Mouse (Mus musculus): ENCODE results near the gene Apom.

Gene Apom

GRCm38 (mm10) chr17:35164218-35164567 lies 32.3 kb upstream of the Apom start:
- Histone ChIP-seq H3K36me3 (ENCODE audit: control insufficient read depth, insufficient read depth, low read length, poor library complexity, severe bottlenecking) (peaks cover 15% of the 10 kb centered on the region), H3K27me3 (ENCODE audit: control insufficient read depth, insufficient read depth, low read length, poor library complexity, severe bottlenecking) (no peaks in the 10 kb centered on the region)
- no peak for DNase-seq (ENCODE audit: low read depth, low spot score)

- no peak for DNase-seq (ENCODE audit: low read depth, low spot score)
- Histone ChIP-seq H3K36me3 (ENCODE audit: control insufficient read depth, insufficient read depth, low read length, poor library complexity, severe bottlenecking) (peaks cover 21% of the 10 kb centered on the region), H3K27me3 (ENCODE audit: control insufficient read depth, insufficient read depth, low read length, poor library complexity, severe bottlenecking) (no peaks in the 10 kb centered on the region)
Observed at GRCm38 (mm10) chr17:35163326-35164081, 31.7 kb upstream of the Apom start.

DNA sequence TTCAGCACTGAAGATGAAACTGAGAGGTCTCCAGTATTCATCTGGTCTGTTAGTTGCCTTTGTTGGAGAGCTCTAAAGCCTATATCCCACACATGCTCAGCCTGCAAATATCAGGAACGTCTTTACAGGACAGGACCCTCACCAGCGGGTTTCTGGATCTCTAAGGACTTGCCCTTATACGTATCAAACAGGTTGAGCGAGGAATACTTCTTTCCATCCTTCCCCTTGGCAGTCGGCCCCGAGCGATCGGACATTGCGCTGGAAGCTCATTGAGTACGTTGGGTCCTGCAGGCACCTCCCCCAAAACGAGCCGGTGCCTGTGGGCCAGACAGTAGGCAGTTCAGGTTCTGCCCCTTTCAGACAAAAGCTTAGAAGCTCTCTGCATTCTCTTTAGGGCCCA lies 30.9 kb upstream of the Apom start:
- no peak for DNase-seq (ENCODE audit: low read depth, low spot score)
- no peaks in the 10 kb centered on the region for H3K27me3 ChIP-seq (ENCODE audit: control insufficient read depth, insufficient read depth, low read length, poor library complexity, severe bottlenecking)
- H3K36me3 ChIP-seq (ENCODE audit: control insufficient read depth, insufficient read depth, low read length, poor library complexity, severe bottlenecking), result peaks cover 26% of the 10 kb centered on the region

- no peaks in the 10 kb centered on the region for H3K27me3 ChIP-seq (ENCODE audit: control insufficient read depth, insufficient read depth, low read length, poor library complexity, severe bottlenecking)
- H3K36me3 ChIP-seq (ENCODE audit: control insufficient read depth, insufficient read depth, low read length, poor library complexity, severe bottlenecking), result peaks cover 31% of the 10 kb centered on the region
- no peak for DNase-seq (ENCODE audit: low read depth, low spot score)
Observed at GRCm38 (mm10) chr17:35162121-35162520, 30.3 kb upstream of the Apom start.

DNA sequence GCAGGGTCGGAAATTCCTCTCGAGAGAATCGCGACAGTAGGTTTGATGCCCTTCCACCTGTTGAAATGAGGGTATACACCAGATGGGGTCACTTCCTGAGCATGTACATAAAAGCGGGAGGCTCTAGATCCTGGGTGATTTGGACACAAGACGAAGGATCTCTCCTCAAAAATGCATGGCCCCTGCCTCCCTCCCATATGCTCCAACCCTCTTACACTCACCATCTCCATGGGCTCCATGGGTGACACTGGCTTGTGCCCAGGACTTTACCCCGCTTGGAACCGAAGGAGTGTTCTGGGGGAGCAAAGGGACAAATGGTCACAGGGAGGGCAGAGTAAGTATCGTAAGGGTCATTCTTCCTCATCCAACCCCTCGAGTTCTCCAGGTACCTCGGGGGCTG lies 29.6 kb upstream of the Apom start:
- Histone ChIP-seq H3K27me3 (ENCODE audit: control insufficient read depth, insufficient read depth, low read length, poor library complexity, severe bottlenecking) (no peaks in the 10 kb centered on the region), H3K36me3 (ENCODE audit: control insufficient read depth, insufficient read depth, low read length, poor library complexity, severe bottlenecking) (peaks cover 36% of the 10 kb centered on the region)
- DNase-seq (ENCODE audit: low read depth, low spot score), result no peak

DNA sequence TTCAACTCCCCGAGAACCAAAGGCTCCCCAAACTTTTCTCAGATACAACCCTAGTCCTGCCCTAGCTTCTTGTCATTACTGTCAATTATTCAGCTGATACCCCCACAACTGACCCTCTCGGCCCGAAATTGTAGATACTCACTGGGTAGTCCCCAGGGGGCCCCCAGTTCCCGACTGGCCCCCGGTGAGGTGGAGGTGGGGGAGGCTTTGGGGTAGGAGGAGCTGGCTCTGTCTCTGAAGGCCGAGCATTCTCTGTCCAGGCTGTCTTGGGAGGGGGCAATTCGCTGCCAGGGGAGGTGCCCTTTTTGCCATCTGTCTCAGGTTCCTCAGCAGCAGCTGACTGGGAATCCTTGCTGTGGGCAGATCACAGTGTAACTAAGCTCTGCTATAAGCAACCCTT lies 27.8 kb upstream of the Apom start:
- Histone ChIP-seq H3K27me3 (ENCODE audit: control insufficient read depth, insufficient read depth, low read length, poor library complexity, severe bottlenecking) (no peaks in the 10 kb centered on the region), H3K36me3 (ENCODE audit: control insufficient read depth, insufficient read depth, low read length, poor library complexity, severe bottlenecking) (peaks cover 41% of the 10 kb centered on the region)
- DNase-seq (ENCODE audit: low read depth, low spot score), result no peak

- H3K36me3 ChIP-seq (ENCODE audit: control insufficient read depth, insufficient read depth, low read length, poor library complexity, severe bottlenecking), result peaks cover 46% of the 10 kb centered on the region
- H3K27me3 ChIP-seq (ENCODE audit: control insufficient read depth, insufficient read depth, low read length, poor library complexity, severe bottlenecking), result no peaks in the 10 kb centered on the region
- DNase-seq (ENCODE audit: low read depth, low spot score), result no peak
Observed at GRCm38 (mm10) chr17:35158850-35159593, 27.2 kb upstream of the Apom start.

GRCm38 (mm10) chr17:35157661-35158175 lies 25.9 kb upstream of the Apom start:
- H3K27me3 ChIP-seq (ENCODE audit: control insufficient read depth, insufficient read depth, low read length, poor library complexity, severe bottlenecking), result no peaks in the 10 kb centered on the region
- DNase-seq (ENCODE audit: low read depth, low spot score), result no peak

GRCm38 (mm10) chr17:35157254-35157653 lies 25.4 kb upstream of the Apom start:
- peaks cover 51% of the 10 kb centered on the region for H3K36me3 ChIP-seq (ENCODE audit: control insufficient read depth, insufficient read depth, low read length, poor library complexity, severe bottlenecking)

More at GRCm38 (mm10) chr17:35157661-35158175, 25.9 kb upstream of the Apom start:
- peaks cover 51% of the 10 kb centered on the region for H3K36me3 ChIP-seq (ENCODE audit: control insufficient read depth, insufficient read depth, low read length, poor library complexity, severe bottlenecking)

GRCm38 (mm10) chr17:35156461-35157200 lies 24.8 kb upstream of the Apom start:
- H3K36me3 ChIP-seq (ENCODE audit: control insufficient read depth, insufficient read depth, low read length, poor library complexity, severe bottlenecking), result peaks cover 53% of the 10 kb centered on the region
- no peak for DNase-seq (ENCODE audit: low read depth, low spot score)
- no peaks in the 10 kb centered on the region for H3K27me3 ChIP-seq (ENCODE audit: control insufficient read depth, insufficient read depth, low read length, poor library complexity, severe bottlenecking)

More at GRCm38 (mm10) chr17:35157254-35157653, 25.4 kb upstream of the Apom start:
- no peak for DNase-seq (ENCODE audit: low read depth, low spot score)
- H3K27me3 ChIP-seq (ENCODE audit: control insufficient read depth, insufficient read depth, low read length, poor library complexity, severe bottlenecking), result no peaks in the 10 kb centered on the region

- DNase-seq (ENCODE audit: low read depth, low spot score), result no peak
- Histone ChIP-seq H3K36me3 (ENCODE audit: control insufficient read depth, insufficient read depth, low read length, poor library complexity, severe bottlenecking) (peaks cover 53% of the 10 kb centered on the region), H3K27me3 (ENCODE audit: control insufficient read depth, insufficient read depth, low read length, poor library complexity, severe bottlenecking) (no peaks in the 10 kb centered on the region)
Observed at GRCm38 (mm10) chr17:35155451-35155850, 23.6 kb upstream of the Apom start.

GRCm38 (mm10) chr17:35154616-35155015 lies 22.8 kb upstream of the Apom start:
- Histone ChIP-seq H3K27me3 (ENCODE audit: control insufficient read depth, insufficient read depth, low read length, poor library complexity, severe bottlenecking) (no peaks in the 10 kb centered on the region), H3K36me3 (ENCODE audit: control insufficient read depth, insufficient read depth, low read length, poor library complexity, severe bottlenecking) (peaks cover 49% of the 10 kb centered on the region)
- no peak for DNase-seq (ENCODE audit: low read depth, low spot score)

DNA sequence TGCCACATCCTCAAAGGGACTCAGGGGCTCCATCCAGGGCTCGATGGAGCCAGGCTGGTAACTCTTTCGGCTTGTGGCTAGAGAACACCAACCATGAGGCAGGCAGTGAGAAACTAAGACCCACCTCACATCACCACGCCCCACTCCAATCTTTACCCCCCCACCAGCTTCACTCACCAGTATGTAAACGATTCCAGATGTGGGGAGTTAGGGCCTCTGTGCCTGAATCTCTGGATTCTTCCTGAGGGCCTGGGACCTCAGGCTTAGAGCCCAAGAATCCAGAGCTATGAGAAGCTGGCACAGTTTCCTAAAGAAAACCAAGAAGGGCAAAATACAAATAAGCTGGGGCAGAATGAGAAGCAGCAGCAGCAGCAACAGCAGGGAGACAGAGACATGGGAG lies 22.1 kb upstream of the Apom start:
- peaks cover 51% of the 10 kb centered on the region for H3K36me3 ChIP-seq (ENCODE audit: control insufficient read depth, insufficient read depth, low read length, poor library complexity, severe bottlenecking)
- DNase-seq (ENCODE audit: low read depth, low spot score), result no peak
- no peaks in the 10 kb centered on the region for H3K27me3 ChIP-seq (ENCODE audit: control insufficient read depth, insufficient read depth, low read length, poor library complexity, severe bottlenecking)

DNA sequence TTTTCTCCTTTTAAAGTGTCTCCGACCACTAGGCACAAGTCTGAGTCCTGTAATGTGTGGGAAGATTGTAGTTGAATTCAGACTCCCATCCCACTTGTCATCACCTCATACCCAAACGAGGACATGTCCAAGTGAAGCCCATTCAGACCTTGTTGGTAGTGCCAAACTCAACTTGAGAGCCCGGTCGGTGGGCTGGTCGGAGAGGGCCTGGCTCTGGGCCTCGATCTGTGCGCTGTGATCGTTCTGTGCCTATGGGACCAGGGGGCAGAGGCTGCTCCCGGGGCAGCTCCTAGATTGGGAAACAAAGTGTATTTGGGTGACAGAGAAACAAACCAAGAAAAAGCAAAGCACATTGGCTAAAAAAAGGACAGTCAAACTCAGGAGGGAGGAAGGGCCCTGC lies 21.2 kb upstream of the Apom start:
- Histone ChIP-seq H3K36me3 (ENCODE audit: control insufficient read depth, insufficient read depth, low read length, poor library complexity, severe bottlenecking) (peaks cover 44% of the 10 kb centered on the region), H3K27me3 (ENCODE audit: control insufficient read depth, insufficient read depth, low read length, poor library complexity, severe bottlenecking) (no peaks in the 10 kb centered on the region)
- no peak for DNase-seq (ENCODE audit: low read depth, low spot score)

- DNase-seq (ENCODE audit: low read depth, low spot score), result no peak
- Histone ChIP-seq H3K36me3 (ENCODE audit: control insufficient read depth, insufficient read depth, low read length, poor library complexity, severe bottlenecking) (peaks cover 38% of the 10 kb centered on the region), H3K27me3 (ENCODE audit: control insufficient read depth, insufficient read depth, low read length, poor library complexity, severe bottlenecking) (no peaks in the 10 kb centered on the region)
Observed at GRCm38 (mm10) chr17:35152121-35152520, 20.3 kb upstream of the Apom start.
